Mouse (Mus musculus) bone marrow macrophage, adult 2 months (primary cell): ENCODE measurements around the gene Dock2. TPM values are rescaled to one million over a fixed set of nuclear protein-coding genes. Genes with fewer than 3 reads are reported as not detected.

Experiments used
- H3K27ac ChIP-seq: 2 replicates; pipeline ENCODE4 v1.5.1; 2012; ENCODE audit warnings: low read depth, low read length; ENCODE audit not compliant: insufficient read depth
- H3K4me1 ChIP-seq: 2 replicates; pipeline ENCODE4 v1.6.1; 2012; ENCODE audit warnings: low read length; ENCODE audit not compliant: control insufficient read depth, insufficient read depth
- H3K4me3 ChIP-seq: 2 replicates; pipeline ENCODE4 v1.5.1; 2012; ENCODE audit warnings: mild to moderate bottlenecking, low read length, moderate library complexity; ENCODE audit not compliant: insufficient read depth
- CTCF ChIP-seq: IDR thresholded peaks from 2 replicates; pipeline ENCODE4 v1.5.1; 2012; ENCODE audit warnings: low read depth, mild to moderate bottlenecking, low read length, moderate library complexity
- POLR2A ChIP-seq: IDR thresholded peaks from 2 replicates; pipeline ENCODE4 v1.6.1; 2012; ENCODE audit warnings: mild to moderate bottlenecking, low read depth, low read length, borderline replicate concordance
- polyA plus RNA-seq: library from polyadenylated mRNA; stranded (reverse); fragments of >200 nt; gene quantifications from 2 replicates; pipeline ENCODE4 v1.2.4, GENCODE M21; 2012; ENCODE audit not compliant: missing spikeins, insufficient read depth, insufficient read length

Dock2 gene
- polyA plus RNA-seq, 1 experiment = 104 TPM

- no peaks in the 10 kb centered on the region for H3K4me1 ChIP-seq
- no peak overlapping the region for H3K27ac ChIP-seq
- TF ChIP-seq POLR2A (no peak), CTCF (no peak)
- no peak overlapping the region for H3K4me3 ChIP-seq
Measured at GRCm38 (mm10) chr11:34290708-34291107, 493.0 kb downstream of the Dock2 start.

DNA sequence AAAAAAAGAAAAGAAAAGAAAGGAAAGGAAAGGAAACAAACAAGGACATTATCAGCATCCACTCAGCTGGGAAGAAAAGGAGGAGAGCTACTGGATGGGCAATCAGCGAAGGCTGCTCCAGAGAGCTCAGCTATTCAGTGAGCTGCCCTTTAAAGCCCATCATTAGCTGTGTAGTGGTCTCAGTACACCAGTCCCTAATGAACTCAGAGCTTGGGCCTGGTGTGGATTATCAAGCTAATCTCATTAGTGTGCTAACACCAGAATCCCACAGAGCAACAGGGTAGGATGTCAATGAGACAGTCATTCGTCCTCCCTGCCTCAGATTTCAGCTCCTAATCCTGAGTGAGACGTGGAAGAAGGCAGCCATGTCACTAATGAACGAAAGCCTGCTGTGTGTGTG is 493.4 kb downstream of the Dock2 start:
- TF ChIP-seq CTCF = no peak
- no peak for TF ChIP-seq POLR2A

GRCm38 (mm10) chr11:34284124-34284808 is 499.4 kb downstream of the Dock2 start:
- Histone ChIP-seq H3K4me1 (no peaks in the 10 kb centered on the region), H3K27ac (no peak overlapping the region), H3K4me3 (no peak overlapping the region)
- TF ChIP-seq POLR2A (no peak), CTCF (no peak)

More for the DNA sequence above, 493.4 kb downstream of the Dock2 start:
- no peak overlapping the region for H3K27ac ChIP-seq
- no peak overlapping the region for H3K4me3 ChIP-seq
- H3K4me1 ChIP-seq = no peaks in the 10 kb centered on the region

- H3K4me3 ChIP-seq = no peak overlapping the region
- TF ChIP-seq POLR2A (no peak), CTCF (no peak)
- no peaks in the 10 kb centered on the region for H3K4me1 ChIP-seq
- no peak overlapping the region for H3K27ac ChIP-seq
Measured at GRCm38 (mm10) chr11:34277047-34277445, 506.6 kb downstream of the Dock2 start.

DNA sequence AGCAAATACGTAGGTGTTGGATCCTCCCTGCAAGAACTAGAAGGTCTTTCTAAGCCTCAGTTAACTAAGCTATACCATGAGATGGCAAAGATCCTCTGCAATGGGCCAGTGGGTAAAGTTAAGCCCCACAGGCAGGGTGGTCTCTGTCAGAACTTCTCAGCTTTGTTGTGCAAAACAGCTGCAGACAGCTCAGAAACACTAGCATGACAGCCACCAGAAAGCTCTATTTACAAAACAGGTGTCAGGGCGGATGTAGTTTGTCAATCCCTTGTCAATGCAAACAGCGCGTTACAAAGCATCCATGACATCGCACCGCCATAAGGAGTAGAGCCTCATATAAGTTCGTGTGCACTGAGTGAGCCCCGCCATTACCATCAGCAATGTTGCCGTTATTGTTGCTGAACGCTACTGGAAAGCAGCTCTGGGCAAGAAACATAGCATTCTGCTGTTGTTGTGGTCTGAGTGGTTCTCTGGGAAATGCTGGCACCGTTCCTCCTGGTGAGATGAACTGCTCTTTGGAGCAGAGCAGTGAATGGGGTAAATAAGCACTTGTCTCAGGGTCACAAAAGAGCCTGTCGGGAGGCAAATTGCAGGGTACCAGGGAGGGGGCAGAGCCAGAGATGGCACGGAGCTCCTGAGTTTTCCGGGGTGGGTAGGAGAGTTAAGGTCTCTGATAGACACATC is 507.2 kb downstream of the Dock2 start:
- no peak overlapping the region for H3K4me3 ChIP-seq
- TF ChIP-seq POLR2A (no peak), CTCF (no peak)
- no peak overlapping the region for H3K27ac ChIP-seq
- H3K4me1 ChIP-seq = no peaks in the 10 kb centered on the region

GRCm38 (mm10) chr11:34275941-34276340 is 507.8 kb downstream of the Dock2 start:
- no peak overlapping the region for H3K4me3 ChIP-seq
- H3K27ac ChIP-seq = no peak overlapping the region
- H3K4me1 ChIP-seq = no peaks in the 10 kb centered on the region
- TF ChIP-seq CTCF (0 out of 2 replicates have a peak, but pooled peaks have one; percentile 25), POLR2A (no peak)

DNA sequence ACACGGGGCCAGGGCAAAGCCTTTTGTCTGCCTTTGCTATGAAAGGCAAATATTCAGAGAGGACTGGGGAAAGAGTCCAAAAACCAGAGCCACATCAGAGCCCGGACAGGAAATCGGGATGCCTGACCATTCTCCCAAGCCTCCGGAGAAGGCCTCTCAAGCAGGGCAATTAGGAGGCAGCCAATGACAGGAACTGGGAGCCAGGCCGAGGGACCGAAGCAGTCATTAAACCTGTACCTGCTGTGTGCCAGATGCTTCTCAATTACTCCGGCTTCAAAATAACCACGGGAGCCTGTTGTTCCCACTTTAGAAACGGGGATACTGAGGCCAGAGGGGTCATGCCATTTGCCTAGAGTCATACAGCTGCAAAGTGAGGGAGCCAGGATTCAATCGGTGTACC is 511.7 kb downstream of the Dock2 start:
- Histone ChIP-seq H3K4me1 (peaks cover 2% of the 10 kb centered on the region; the same call in 1 of the 2 replicates), H3K27ac (no peak overlapping the region), H3K4me3 (no peak overlapping the region)
- TF ChIP-seq POLR2A (no peak), CTCF (no peak)

GRCm38 (mm10) chr11:34264099-34264498 is 519.6 kb downstream of the Dock2 start:
- Histone ChIP-seq H3K27ac (no peak overlapping the region), H3K4me1 (peaks cover under 1% of the 10 kb centered on the region; the same call in 1 of the 2 replicates), H3K4me3 (no peak overlapping the region)
- TF ChIP-seq POLR2A (no peak), CTCF (no peak)

- Histone ChIP-seq H3K4me3 (no peak overlapping the region), H3K4me1 (no peaks in the 10 kb centered on the region), H3K27ac (no peak overlapping the region)
- no peak for TF ChIP-seq CTCF
- TF ChIP-seq POLR2A = no peak
Measured at GRCm38 (mm10) chr11:34258849-34259469, 524.7 kb downstream of the Dock2 start.

DNA sequence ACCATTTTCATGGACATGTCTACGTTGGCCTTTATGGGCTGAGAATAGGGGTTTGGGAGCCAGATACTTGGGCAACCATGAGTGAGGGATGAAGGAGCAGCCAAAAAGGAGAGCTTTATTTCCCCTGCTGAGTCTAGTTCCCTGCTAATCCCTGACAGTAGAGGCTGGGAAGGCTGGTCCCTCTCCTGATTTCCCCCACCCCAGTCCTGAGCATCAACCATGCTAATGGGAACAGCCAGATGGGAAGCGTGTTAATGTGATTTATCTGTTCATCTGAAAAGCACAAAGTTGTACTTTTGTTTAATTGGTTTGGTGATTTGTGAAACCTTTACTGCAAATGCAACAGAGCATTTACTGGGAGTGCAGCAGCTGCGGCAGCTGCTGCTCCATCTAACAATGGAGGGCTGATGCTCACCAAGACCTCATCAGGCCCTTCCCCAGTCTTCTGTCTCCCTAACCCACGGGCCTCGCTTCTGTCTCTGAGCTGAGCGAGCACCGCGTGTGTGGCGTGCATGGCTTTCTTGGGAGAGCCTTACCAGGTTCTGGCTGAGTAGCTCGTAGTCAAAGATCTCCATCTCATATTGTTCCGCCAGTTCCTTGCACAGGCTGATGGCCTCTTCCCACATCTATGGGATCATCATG is 526.0 kb downstream of the Dock2 start:
- no peak overlapping the region for H3K4me3 ChIP-seq
- H3K27ac ChIP-seq = no peak overlapping the region
- no peaks in the 10 kb centered on the region for H3K4me1 ChIP-seq
- no peak for TF ChIP-seq POLR2A
- no peak for TF ChIP-seq CTCF
